Mouse (Mus musculus) liver, embryonic 14.5 days (tissue): ENCODE results near the gene Togaram1.

Experiments
- CTCF ChIP-seq: IDR thresholded peaks from 2 replicates; pipeline ENCODE4 v1.5.1; 2016; ENCODE audit warnings: antibody characterized with exemption, low read depth, control low read depth
- EP300 ChIP-seq: IDR thresholded peaks from 2 replicates; pipeline ENCODE4 v1.6.1; 2016; ENCODE audit warnings: antibody characterized with exemption, low read depth

GRCm38 (mm10) chr12:65066234-65066633 is 100.6 kb downstream of the Togaram1 start:
- TF ChIP-seq CTCF = no peak
- TF ChIP-seq EP300 = no peak
